Mouse (Mus musculus) kidney, postnatal 14 days (tissue): ENCODE results near the gene H2al2a.
A peak's percentile ranks its signal among the peaks of the same experiment; 100 is the strongest.
"Not testable (repeated sequence)": the region's sequence is repeated elsewhere in the genome, so short reads cannot be mapped to it uniquely, and the experiment has no call there.

Source experiments
- DNase-seq: peaks from one replicate; pipeline ENCODE4 v3.0.0; 2022; ENCODE audit warnings: mixed read lengths

H2al2a gene

GRCm38 (mm10) chr2:18027448-18028139 is 30.8 kb upstream of the H2al2a start:
- peak; percentile 97 for DNase-seq

DNA sequence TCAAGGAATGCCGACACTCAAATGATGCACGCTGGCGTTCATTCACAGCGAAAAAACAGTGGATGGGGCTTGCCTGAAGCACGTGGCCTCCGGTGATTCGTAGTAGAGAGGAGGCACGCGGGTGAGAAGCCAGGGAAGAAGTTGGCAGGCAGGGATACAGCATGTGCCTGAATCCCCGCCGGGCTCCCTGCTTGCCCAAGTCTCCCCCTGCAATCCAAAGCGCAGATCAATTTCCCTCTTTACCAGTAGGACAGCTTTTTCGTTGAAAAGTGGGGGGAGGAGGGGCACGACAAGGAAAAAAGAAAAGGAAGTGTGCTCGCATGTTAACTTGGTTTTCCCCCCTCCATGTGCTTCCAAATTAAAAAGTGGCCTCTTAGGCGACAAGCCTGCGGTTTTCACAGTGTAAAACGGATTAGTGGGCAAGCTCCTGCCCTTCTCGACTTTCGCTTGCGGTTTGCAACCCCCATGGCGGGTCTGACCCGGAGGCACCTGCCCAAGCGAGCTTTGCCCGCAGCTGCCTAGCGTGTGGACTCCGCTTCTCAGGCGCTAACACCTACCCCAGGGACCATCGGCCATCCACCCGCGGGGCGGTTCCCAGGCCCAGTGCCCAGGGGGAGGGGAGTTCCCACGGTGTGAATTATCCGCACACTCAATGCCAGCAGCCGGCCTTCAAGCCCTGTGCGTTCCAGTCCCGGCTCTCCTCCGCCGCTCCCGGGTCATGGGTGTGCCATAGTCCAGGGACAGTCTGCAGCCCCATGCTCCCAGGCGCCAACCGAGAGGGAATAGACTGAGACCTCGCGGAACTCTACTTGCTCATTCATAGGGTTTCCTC is 29.6 kb upstream of the H2al2a start:
- DNase-seq = peak; percentile 82

DNA sequence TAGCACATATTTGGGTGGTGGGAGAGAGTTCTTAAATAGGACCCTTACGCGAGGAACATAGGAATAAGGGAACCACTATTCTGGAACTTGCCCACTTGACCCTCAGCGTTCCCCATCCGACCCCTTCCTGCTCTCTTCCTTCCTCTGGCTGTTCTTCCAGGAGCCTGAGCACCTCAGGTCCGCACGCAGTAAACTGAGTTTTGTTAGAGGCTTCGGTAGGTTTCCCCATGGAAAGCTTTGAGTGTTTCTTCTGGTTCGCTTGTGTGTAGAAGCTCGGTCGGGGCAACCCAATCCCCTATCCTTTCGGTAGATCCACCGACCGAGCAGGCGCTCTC is 29.0 kb upstream of the H2al2a start:
- DNase-seq = no peak

- DNase-seq = no peak
These were observed 28.4 kb upstream of the H2al2a start for GRCm38 (mm10) chr2:18025116-18025515.

DNA sequence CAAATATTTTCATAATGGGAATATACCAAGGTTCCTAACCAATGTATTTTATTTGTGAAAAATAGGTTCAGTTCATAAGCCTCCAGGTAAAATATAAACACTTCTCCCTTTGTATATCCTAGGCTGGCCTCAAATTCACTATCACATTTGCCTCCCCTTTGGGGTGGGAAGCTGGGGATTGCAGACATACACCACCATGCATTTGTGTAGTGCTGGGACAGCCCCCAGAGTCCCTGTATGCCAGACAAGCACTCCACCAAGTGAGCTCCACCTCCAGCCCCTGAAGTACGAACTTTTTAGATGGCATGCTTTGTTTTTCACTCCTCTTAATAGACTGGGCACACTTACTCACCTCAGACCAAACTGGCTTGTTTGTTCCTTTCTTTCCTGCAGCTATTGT is 26.1 kb upstream of the H2al2a start:
- no peak for DNase-seq

- no peak for DNase-seq
These were observed 22.4 kb upstream of the H2al2a start for GRCm38 (mm10) chr2:18019122-18019521.

DNA sequence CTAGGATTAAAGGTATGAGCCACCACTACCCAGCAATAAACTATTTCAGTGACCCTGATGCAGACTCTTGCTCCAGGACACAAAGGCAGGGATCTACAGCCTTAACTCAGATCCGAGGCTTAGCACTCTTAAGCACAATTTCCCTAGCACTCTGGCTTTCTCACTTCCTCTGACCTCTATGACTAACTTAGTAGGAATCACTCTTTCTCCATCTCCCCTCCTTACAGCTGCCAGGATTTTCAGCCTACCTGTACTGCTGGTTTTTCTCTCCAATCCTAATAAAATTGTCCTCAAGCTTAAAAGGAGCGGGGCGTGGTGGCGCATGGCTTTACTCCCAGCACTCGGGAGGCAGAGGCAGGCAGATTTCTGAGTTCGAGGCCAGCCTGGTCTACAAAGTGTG is 20.6 kb upstream of the H2al2a start:
- DNase-seq = no peak

DNA sequence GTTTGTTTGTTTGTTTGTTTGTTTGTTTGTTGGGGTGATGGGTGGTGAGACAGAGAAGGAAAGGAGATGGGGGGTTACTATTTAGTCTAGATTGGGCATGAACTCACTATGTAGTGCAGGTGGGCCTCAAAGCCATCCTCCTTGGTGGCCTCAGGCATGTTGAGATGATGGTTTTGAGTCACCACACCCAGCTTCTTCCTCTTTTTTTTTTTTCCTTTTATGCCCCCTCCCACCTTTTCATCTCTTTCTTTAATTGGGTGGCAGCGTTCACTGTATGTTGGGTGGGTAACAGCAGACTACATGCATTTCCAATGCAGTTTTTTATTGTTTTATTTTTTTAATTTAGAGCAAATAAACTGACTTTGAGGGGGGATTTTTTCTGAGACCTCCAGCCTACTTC is 19.9 kb upstream of the H2al2a start:
- no peak for DNase-seq

DNA sequence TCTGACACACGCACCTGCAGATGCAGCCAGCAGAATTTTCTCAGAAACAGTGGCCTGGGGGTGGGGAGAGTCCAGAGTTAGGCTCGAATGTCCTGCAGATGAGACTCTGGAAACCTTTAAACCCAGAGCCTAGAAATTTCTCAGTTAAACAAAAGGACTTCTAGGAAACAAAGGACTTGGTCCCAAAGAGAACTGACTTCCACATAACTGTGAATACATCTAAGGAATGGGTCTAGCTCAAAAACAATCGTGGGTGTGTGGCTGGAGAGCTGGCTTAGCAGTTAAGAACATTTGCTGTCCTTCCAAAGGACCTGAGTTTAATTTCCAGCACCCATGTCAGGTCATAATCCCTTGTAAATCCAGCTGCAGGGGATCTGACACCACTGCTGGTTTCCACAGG is 18.8 kb upstream of the H2al2a start:
- no peak for DNase-seq

GRCm38 (mm10) chr2:18012866-18013265 is 16.1 kb upstream of the H2al2a start:
- DNase-seq = no peak

- DNase-seq = no peak
These were observed 14.5 kb upstream of the H2al2a start for GRCm38 (mm10) chr2:18011226-18011625.

DNA sequence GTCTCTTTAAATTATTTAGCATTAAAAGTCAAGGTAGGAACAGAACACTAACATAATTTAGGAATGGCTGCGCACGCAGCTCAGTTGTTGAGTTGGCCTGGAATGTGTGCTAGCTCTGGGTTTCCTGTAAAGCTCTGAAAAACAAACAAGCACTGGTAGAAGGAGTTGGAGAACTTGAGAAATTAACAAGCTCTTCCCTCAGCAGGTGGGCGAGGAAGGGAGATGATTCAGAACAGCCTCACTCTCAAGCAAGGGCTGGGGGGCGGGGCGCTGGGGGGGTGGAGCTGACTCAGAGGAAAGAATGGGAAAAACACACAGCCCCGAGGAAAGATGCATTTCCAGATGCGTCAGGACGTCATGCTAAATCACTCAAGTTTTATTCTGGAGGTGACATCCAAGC is 8.4 kb upstream of the H2al2a start:
- DNase-seq = no peak

GRCm38 (mm10) chr2:18004286-18004685 is 7.5 kb upstream of the H2al2a start:
- peak; percentile 46 for DNase-seq

DNA sequence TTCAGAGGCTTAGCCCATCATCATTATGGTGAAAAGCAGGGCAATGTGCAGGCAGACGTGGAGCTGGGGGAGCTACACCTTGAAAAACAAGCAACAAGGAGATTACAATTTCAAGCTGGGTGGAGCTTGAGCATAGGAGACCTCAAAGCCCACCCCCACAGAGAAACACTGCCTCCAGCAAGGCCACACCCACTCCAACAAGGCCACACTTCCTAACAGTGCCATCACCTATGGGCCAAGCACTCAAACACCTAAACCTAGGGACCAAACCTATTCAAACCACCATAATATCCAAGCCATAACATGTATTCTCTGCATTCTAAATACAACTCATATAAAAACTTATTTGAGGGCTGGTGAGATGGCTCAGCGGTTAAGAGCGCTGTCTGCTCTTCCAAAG is 5.5 kb upstream of the H2al2a start:
- no peak for DNase-seq

DNA sequence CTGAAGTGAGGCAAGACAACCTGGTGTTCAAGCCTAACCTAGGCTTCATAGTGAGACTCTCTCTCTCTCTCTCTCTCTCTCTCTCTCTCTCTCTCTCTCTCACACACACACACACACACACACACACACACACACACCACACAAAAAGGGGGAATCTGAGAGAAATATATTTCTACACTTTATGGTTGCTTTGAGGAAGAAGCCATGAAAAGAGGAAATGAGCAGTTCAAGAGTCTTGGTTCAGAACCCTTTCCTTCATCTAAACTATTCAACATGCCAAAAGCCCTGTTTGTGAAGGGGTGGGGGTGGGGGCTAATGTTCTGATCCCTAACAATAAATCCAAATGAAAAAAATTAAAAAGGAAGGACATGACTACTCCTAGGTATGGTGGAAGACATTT is 7.2 kb downstream of the H2al2a start:
- no peak for DNase-seq

DNA sequence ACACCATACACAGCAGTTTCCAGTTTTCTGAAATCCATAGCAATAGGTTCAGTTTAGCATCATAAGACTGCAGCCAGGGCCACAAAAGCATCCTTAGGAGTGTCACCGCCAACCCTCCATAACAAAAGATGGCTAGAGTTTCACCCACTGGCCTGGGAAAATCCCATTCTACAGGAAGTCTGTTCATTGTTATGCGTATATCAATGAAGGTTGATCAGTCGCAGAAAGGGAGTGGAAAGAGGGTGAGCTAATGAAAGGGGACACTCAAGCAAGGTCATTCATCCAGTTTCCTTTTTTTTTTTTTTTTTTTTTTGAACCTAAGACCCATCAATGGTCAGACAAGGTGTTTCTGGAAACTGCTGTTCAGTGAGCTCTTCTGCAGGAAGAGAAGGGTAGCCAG is 7.6 kb downstream of the H2al2a start:
- no peak for DNase-seq

DNA sequence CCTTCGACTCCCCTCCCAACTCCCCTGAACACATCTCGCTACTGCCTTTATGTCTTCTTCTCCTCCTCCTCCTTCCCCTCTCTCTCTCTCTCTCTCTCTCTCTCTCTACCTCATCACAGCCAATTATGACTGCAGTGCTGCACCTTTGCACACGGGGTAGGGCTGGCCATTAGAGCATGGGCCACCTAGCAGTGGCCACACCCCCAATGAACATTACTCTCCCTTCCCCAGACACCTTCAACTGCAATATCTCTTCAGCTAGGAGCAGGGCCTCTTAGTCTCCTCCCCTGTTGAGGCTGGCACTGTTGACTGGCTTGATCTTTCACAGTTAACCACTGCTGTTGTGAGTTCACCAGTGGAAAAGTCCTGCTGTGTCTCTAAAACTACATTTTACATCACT is 10.1 kb downstream of the H2al2a start:
- no peak for DNase-seq

DNA sequence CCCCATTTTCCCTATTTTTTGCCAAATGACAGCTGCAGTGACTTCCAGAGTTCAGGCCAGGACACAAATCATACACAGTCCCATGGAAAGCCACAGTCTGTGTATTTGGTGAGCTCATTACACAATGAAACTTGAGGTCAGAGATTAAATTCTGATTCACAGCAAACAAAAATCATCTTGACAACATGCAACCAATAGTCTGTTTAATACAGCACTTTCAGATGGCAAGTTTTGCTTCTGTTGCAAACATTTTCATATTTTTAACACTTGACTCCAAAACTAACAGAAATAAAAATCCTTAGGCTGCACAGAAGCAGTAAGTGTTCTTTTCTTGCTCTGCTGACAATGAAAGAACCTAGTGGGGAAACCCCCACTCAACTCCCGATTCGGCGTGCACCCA is 12.0 kb downstream of the H2al2a start:
- DNase-seq = peak; percentile 20

GRCm38 (mm10) chr2:17982747-17983146 is 14.0 kb downstream of the H2al2a start:
- no peak for DNase-seq

DNA sequence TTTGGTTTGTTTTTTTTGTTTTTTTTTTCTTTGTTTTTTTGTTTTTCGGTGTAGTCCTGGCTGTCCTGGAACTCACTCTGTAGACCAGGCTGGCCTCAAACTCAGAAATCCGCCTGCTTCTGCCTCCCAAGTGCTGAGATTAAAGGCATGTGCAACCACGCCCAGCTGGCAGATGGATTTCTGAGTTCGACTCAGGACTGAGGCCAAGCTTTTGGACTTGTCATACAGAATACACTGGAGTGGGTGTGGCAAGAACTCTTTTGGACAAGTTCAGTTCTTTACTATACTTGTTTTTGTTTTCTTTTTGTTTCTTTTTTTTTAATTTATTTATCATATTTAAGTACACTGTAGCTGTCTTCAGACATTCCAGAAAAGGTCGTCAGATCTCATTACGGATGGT is 18.1 kb downstream of the H2al2a start:
- DNase-seq = no peak

GRCm38 (mm10) chr2:17978251-17978650 is 18.5 kb downstream of the H2al2a start:
- not testable (repeated sequence) for DNase-seq

- DNase-seq = not testable (repeated sequence)
These were observed 19.1 kb downstream of the H2al2a start for GRCm38 (mm10) chr2:17977645-17978044.

DNA sequence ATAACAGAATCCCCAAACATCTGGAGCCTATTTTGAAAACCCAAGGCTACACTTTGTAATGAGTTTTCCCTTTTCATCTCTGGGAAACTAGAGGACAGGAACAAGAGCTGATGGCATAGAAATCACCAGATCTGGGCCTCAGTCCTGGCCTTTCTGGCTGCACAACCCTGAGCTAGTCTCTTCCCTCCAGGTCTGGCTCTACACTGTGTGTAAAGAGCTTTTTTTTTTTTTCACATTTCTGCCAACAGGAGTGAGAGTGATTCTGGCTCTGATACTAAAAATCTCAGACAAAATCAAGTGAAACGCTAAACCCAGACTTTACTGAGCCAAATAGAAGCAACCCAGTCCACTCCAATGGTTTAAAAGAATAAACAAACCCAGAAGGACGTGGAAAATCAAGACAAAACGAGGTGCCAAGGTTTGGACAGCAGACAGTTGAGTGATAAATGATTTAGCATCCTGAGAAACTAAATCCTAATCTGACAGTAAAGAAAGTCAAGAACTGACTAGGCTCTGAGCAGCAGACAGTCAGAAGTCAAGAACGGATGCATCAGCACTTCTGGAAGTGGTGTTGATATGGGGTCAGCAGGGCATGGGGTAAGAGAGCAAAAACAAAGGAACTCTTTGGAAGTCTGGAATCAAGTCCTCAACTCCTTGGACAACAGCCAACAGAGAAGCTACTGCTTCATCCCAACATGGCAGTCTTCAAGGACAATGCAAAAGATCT is 21.0 kb downstream of the H2al2a start:
- DNase-seq = peak; percentile 18

DNA sequence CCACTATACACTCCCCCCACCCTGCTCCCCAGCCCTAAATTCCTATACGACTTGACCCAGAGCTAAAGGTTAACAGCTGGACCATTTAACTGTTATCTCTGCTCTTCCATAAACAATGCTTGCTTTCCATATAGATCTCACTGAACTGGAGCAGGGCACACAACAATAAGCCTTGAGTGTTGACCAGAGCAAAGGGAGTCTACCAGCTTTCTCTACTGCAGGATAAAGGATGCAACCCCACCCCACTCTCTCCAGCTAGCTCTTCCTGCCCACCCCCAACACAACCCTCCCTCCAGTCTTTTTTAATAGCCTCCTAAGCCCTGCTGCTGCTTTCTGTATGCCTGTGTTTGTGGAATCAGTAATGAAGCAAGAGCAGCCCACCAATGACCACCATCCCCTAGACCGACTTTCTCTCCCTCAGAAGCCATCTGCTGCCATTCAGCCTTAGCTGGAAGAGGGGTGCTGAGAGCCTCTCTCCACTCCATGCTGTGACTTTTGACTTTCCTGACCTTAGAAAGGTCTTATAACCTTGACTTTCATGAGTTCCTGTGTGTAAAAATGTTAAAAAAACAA is 22.8 kb downstream of the H2al2a start:
- DNase-seq = no peak
